Mouse (Mus musculus): ENCODE measurements around the gene Mpv17.

DNA sequence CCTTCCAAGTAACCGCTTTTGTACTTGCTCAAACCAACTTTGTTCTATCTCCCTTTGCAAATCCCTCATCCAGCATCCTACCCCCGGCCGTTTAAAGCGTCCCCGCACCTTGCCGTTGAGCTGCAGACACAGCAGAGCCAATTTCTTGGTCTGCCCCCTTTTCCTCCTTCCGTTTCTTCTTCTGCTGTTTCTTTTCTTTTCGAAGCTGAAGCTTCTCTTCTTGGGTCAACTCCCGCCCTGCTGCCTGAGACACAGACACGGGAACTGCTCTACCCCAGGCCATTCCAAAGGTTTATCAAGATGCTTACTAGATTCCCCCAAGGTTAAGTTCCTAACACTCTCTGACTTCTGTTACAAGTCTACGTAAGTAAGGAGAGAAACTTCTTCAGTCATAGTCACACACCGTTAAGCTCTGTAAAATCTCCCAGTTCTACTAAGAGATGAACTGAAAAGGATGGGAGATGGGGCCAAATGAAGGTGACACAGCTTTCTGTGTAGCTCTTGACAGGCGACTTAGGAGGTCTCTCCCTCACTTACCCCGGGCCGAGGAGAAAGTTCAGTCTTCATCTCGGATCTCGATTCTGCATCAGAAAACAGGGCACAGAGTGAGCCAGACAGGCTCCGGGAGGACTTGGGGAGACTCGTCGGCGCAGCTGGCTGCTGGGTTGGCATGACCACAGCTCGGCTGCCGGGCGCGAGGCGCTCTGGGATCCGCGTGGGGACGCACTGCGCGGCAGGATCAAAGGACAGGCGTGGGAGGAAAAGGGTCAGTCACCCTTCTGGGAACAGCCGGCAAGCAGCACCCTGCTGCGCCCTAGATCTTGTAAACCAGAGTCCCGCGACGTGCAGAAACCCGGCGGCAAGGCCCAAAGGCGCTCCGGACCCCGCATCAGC, 38.2 kb upstream of the Mpv17 start:
- TF ChIP-seq CTCF (IDR thresholded peaks at IDR 0.05) = no peak
- TF ChIP-seq POLR2A (IDR thresholded peaks at IDR 0.05; ENCODE audit: insufficient read depth, low read depth, low read length) = no peak
